Mouse (Mus musculus) liver, embryonic 11.5 days (tissue): ENCODE results near the gene Nemf. TPM values are rescaled to one million over a fixed set of nuclear protein-coding genes. Genes with fewer than 3 reads are reported as not detected.

Experiments
- ATAC-seq: fragments of 200-750 bp; cut with Nextera tagmentation; replicated peaks from 2 replicates; pipeline ENCODE4 v1.8.0; 2017; ENCODE audit warnings: moderate number of reproducible peaks, mild to moderate bottlenecking, moderate TSS enrichment, moderate library complexity; ENCODE audit not compliant: low FRiP score
- DNase-seq: peaks from one replicate; pipeline ENCODE4 v3.0.0-alpha.2; 2017; ENCODE audit warnings: low spot score
- H3K27ac ChIP-seq: fragments of 300-500 bp; sonication (generic); 2 replicates; pipeline ENCODE4 v1.5.1; 2014; ENCODE audit warnings: mild to moderate bottlenecking, low read depth, low read length, control low read depth
- H3K27me3 ChIP-seq: fragments of 300-500 bp; sonication (generic); replicated peaks from 2 replicates; pipeline ENCODE4 v1.6.1; 2014; ENCODE audit warnings: low read length, mixed read lengths; ENCODE audit not compliant: control insufficient read depth, insufficient read depth
- H3K36me3 ChIP-seq: fragments of 300-500 bp; sonication (generic); 2 replicates; pipeline ENCODE4 v1.6.1; 2014; ENCODE audit warnings: mild to moderate bottlenecking, low read length, moderate library complexity, mixed read lengths; ENCODE audit not compliant: control insufficient read depth, insufficient read depth
- H3K4me1 ChIP-seq: fragments of 300-500 bp; sonication (generic); replicated peaks from 2 replicates; pipeline ENCODE4 v1.6.1; 2014; ENCODE audit warnings: low read length, mixed read lengths; ENCODE audit not compliant: control insufficient read depth, insufficient read depth
- H3K4me2 ChIP-seq: fragments of 300-500 bp; sonication (generic); 2 replicates; pipeline ENCODE4 v1.6.1; 2014; ENCODE audit warnings: mild to moderate bottlenecking, control low read depth, moderate library complexity
- H3K4me3 ChIP-seq: fragments of 300-500 bp; sonication (generic); 2 replicates; pipeline ENCODE4 v1.5.1; 2014; ENCODE audit warnings: low read depth, low read length, control low read depth
- H3K9ac ChIP-seq: fragments of 300-500 bp; sonication (generic); 2 replicates; pipeline ENCODE4 v1.6.1; 2014; ENCODE audit warnings: low read depth, low read length, control low read depth
- H3K9me3 ChIP-seq: fragments of 300-500 bp; sonication (generic); 2 replicates; pipeline ENCODE4 v1.6.1; 2016; ENCODE audit warnings: low read length, inconsistent platforms, mixed read lengths; ENCODE audit not compliant: control insufficient read depth
- WGBS: fragments of 180-500 bp; shearing (Covaris S2); extraction: QIAGEN DNeasy Blood & Tissue Kit; methylation state at CpG from one replicate; pipeline ENCODE4 v1.1.7; 2014; 5-methylcytosine and 5-hydroxymethylcytosine counted together
- polyA plus RNA-seq: library from polyadenylated mRNA; unstranded; fragments of >200 nt; fragmentation: Nextera tagmentation; extraction: Ambion mirVana; gene quantifications from 2 replicates; pipeline ENCODE4 v1.2.1, GENCODE M21; 2014

Gene Nemf
- polyA plus RNA-seq, 1 experiment from 2014 or later, result 81.7 TPM

- no peaks in the 10 kb centered on the region for H3K27me3 ChIP-seq
- H3K27ac ChIP-seq, result peak overlapping the region; percentile 85; the same call in 1 of the 2 replicates
- ATAC-seq (no peak), DNase-seq (no peak)
- no peaks in the 10 kb centered on the region; the same call in 1 of the 2 replicates for H3K36me3 ChIP-seq
- H3K4me1 ChIP-seq, result peaks cover 31% of the 10 kb centered on the region
- no peaks in the 10 kb centered on the region for H3K9me3 ChIP-seq
- peak overlapping the region; percentile 31; the same call in 1 of the 2 replicates for H3K9ac ChIP-seq
- H3K4me2 ChIP-seq, result peak overlapping the region; percentile 63
- peak overlapping the region; percentile 75; the same call in 1 of the 2 replicates for H3K4me3 ChIP-seq
- 73% methylated on average over 4 of the region's 4 CpGs for whole genome bisulfite sequencing
Measured at GRCm38 (mm10) chr12:69295651-69296050, 61.3 kb downstream of the Nemf start.

DNA sequence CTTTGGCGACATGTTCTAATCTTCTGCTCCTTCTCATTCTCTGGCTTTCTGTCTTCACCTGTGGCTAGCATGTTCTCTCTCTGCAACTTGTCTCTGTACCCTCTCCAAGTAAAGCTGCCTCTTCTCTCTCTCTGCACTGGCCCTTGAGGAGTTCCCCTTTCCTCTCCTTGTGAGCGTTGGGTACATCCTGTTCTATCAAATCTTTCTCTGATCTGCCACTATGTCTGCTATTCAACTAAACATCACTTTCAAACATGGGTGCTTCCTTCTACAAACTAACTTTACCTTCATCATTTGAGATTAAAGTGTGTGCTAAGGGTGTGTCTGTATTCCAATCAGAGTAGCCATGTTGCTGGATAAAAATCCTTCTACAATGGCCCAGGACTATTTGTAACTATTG is 62.0 kb downstream of the Nemf start:
- 67% methylated on average over 2 of the region's 2 CpGs for WGBS
- Histone ChIP-seq H3K4me3 (no peak overlapping the region), H3K27ac (peak overlapping the region; percentile 85), H3K27me3 (no peaks in the 10 kb centered on the region), H3K4me1 (peaks cover 31% of the 10 kb centered on the region), H3K4me2 (no peak overlapping the region), H3K36me3 (no peaks in the 10 kb centered on the region), H3K9ac (no peak overlapping the region), H3K9me3 (no peaks in the 10 kb centered on the region)
- ATAC-seq (no peak), DNase-seq (no peak)

DNA sequence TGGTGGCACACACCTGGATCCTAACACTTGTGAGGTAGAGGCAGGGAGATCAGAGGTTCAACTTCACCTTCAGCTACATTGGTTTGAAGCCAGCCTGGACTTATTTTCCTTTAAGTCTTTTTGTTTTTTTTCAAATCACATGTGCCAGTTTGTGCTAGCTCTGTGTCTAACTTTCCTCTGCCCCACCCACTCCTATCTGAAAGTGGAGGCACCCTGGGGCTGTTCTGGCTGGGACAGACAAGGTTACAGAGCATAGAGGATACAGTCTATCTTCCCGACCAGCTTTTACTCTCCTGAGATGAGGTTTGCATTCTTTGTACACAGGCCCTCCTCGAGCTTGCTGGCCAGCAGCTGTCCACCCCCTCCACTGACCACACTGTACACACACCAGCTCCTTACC is 63.1 kb downstream of the Nemf start:
- ATAC-seq (peak; percentile 91), DNase-seq (peak; percentile 58)
- H3K4me2 ChIP-seq, result peak overlapping the region; percentile 43
- WGBS, result 24% methylated on average over 2 of the region's 2 CpGs
- H3K27ac ChIP-seq, result peak overlapping the region; percentile 85
- no peaks in the 10 kb centered on the region for H3K9me3 ChIP-seq
- H3K27me3 ChIP-seq, result no peaks in the 10 kb centered on the region
- H3K9ac ChIP-seq, result peak overlapping the region; percentile 23
- peaks cover 22% of the 10 kb centered on the region for H3K4me1 ChIP-seq
- no peak overlapping the region for H3K4me3 ChIP-seq
- no peaks in the 10 kb centered on the region for H3K36me3 ChIP-seq

DNA sequence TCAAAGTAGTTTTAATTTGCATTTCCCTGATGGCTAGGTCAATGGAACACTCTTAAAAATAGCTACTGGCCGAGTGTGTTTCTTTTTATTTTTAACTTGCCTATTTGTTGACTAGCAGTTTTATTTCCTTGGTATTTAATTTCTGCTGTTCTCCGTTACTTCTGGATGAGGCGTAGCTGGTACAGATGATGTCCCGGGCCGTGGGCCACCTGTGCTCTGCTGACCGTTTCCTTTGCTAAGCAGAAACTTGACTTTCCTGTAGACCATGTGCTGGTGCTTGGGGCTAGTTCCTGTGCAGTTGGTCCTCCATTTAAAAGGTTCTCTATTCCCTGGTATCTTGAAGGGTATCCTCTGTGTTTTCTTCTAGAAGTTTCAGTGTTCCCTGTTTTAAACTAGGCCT is 64.6 kb downstream of the Nemf start:
- 89% methylated on average over 6 of the region's 6 CpGs for WGBS
- Histone ChIP-seq H3K4me1 (peaks cover 18% of the 10 kb centered on the region), H3K27me3 (no peaks in the 10 kb centered on the region), H3K9me3 (no peaks in the 10 kb centered on the region), H3K4me3 (no peak overlapping the region), H3K36me3 (no peaks in the 10 kb centered on the region), H3K27ac (no peak overlapping the region), H3K4me2 (no peak overlapping the region), H3K9ac (no peak overlapping the region)
- no peak for ATAC-seq
- DNase-seq, result no peak

GRCm38 (mm10) chr12:69288699-69289098 is 68.3 kb downstream of the Nemf start:
- H3K36me3 ChIP-seq, result no peaks in the 10 kb centered on the region
- H3K4me2 ChIP-seq, result no peak overlapping the region
- ATAC-seq, result no peak
- H3K27ac ChIP-seq, result no peak overlapping the region
- no peaks in the 10 kb centered on the region for H3K27me3 ChIP-seq
- no peaks in the 10 kb centered on the region for H3K9me3 ChIP-seq
- H3K9ac ChIP-seq, result no peak overlapping the region
- no peak overlapping the region for H3K4me3 ChIP-seq
- 73% methylated on average over 9 of the region's 9 CpGs for WGBS
- DNase-seq, result no peak
- H3K4me1 ChIP-seq, result peaks cover 5% of the 10 kb centered on the region; the same call in 1 of the 2 replicates

DNA sequence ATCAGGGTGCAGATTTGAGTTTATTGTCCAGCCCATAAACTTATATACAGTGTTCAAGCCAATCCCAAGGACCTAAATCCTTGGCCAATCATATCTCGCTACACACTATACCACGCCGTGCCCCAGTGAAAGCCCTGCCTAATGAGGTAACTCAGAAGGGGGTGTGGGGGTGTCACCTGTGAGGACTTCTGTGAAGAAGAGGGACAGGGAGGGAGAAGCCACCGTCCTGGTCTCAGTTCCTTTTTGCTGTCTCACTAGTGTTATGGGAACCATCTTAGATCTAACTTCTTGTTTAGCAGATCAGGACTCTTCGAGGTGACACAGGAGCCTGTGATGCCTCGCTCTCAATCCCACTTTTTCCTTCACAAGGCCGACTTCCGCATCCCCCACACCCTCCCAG is 69.4 kb downstream of the Nemf start:
- 0 out of 2 replicates have a peak, but pooled peaks have one; percentile 15 for ATAC-seq
- 0 out of 2 replicates have a peak, but pooled peaks cover 1% of the 10 kb centered on the region for H3K4me1 ChIP-seq
- no peak for DNase-seq
- H3K4me2 ChIP-seq, result no peak overlapping the region
- no peak overlapping the region for H3K4me3 ChIP-seq
- no peaks in the 10 kb centered on the region for H3K36me3 ChIP-seq
- no peaks in the 10 kb centered on the region for H3K9me3 ChIP-seq
- WGBS, result 86% methylated on average over 8 of the region's 8 CpGs
- no peak overlapping the region for H3K27ac ChIP-seq
- H3K9ac ChIP-seq, result no peak overlapping the region
- no peaks in the 10 kb centered on the region for H3K27me3 ChIP-seq

- 82% methylated on average over 7 of the region's 7 CpGs for WGBS
- Histone ChIP-seq H3K4me3 (no peak overlapping the region), H3K27ac (no peak overlapping the region), H3K4me2 (no peak overlapping the region), H3K27me3 (no peaks in the 10 kb centered on the region), H3K36me3 (no peaks in the 10 kb centered on the region), H3K4me1 (no peaks in the 10 kb centered on the region), H3K9ac (no peak overlapping the region), H3K9me3 (no peaks in the 10 kb centered on the region)
- no peak for ATAC-seq
- no peak for DNase-seq
Measured at GRCm38 (mm10) chr12:69283146-69283545, 73.8 kb downstream of the Nemf start.

- Histone ChIP-seq H3K4me1 (no peaks in the 10 kb centered on the region), H3K27ac (no peak overlapping the region), H3K4me2 (no peak overlapping the region), H3K27me3 (no peaks in the 10 kb centered on the region), H3K9me3 (no peaks in the 10 kb centered on the region), H3K9ac (no peak overlapping the region), H3K36me3 (no peaks in the 10 kb centered on the region), H3K4me3 (no peak overlapping the region)
- WGBS, result 86% methylated on average over 3 of the region's 3 CpGs
- ATAC-seq (no peak), DNase-seq (no peak)
Measured at GRCm38 (mm10) chr12:69280915-69281314, 76.0 kb downstream of the Nemf start.

- ATAC-seq (no peak), DNase-seq (no peak)
- Histone ChIP-seq H3K9me3 (no peaks in the 10 kb centered on the region), H3K9ac (no peak overlapping the region), H3K27me3 (no peaks in the 10 kb centered on the region), H3K4me3 (no peak overlapping the region), H3K4me2 (no peak overlapping the region), H3K4me1 (no peaks in the 10 kb centered on the region), H3K27ac (no peak overlapping the region), H3K36me3 (no peaks in the 10 kb centered on the region)
- WGBS, result 30% methylated on average over 1 of the region's 1 CpGs
Measured at GRCm38 (mm10) chr12:69279931-69280469, 77.0 kb downstream of the Nemf start.
